Mouse (Mus musculus) C2C12 (cell line): Measurements from ENCODE around the gene Atp6v0e.

ENCODE experiments used
- CTCF ChIP-seq: IDR thresholded peaks from one replicate; pipeline ENCODE4 v1.5.1; 2011; ENCODE audit not compliant: control insufficient read depth, insufficient read depth, insufficient read length
- FOSL1 ChIP-seq: IDR thresholded peaks from one replicate; pipeline ENCODE4 v1.8.0; 2011; ENCODE audit warnings: mild to moderate bottlenecking, low read length; ENCODE audit not compliant: poor library complexity, insufficient read depth, severe bottlenecking

DNA sequence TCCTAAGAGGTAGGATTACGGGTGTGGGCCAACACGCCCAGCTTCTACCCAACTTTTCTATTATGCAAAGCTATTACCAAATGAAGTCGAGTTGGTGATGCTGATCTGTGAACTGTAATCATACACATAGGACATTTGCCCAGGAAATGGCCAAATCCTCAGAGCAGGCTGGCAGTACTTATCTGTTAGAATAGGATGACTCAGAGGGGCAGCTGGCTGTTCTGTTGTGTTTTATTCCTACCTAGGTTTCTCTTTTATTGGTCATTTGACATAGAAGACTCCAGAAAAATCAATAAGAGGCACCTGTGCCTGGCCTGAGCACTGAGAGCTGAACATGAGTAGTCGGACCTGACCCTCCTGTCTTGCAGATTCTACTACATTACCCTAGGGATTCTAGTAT lies 39.6 kb downstream of the Atp6v0e start:
- TF ChIP-seq CTCF (no peak), FOSL1 (no peak)
